In the genomic region with DNA sequence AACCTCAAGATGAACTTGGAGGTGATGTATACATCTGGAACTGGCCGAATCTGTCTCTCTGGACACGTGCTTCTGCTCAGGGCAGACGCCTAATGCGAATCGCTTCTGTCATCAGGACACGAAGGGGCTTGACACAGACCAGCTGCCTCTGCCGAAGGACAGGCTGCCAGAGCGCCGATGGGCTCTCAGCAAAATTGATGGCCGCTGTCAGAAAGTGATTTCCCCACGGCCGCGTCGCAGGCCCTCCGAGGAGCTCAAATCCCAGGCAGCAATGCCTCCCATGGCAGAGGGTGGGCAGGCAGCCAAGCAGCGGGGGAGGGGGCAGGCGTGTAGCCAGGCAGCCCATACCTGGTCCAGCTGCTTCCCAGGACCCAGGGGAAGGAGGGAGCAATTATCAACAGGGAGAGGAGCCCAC, we compare ENCODE assay signal across 8 mouse cellular contexts. TPM values are rescaled to one million over a fixed set of nuclear protein-coding genes. Genes with fewer than 3 reads are reported as not detected.
DNase-seq lines count a peak whose midpoint lies in the region; ATAC-seq lines count a peak whose summit lies in the region.

No protein-coding gene starts in this region.

- peak; percentile 33 for DNase-seq in gastrocnemius, postnatal 10 days
- no peak for DNase-seq in gastrocnemius, postnatal 4 days (ENCODE audit: low spot score in 2 of 2)
- DNase-seq in adrenal gland, adult 2 months, result peak; percentile 82
- DNase-seq in midbrain, embryonic 11.5 days (ENCODE audit: low spot score, missing footprints), result no peak
- no peak for DNase-seq in left cerebral cortex, postnatal 25 days (ENCODE audit: low spot score in 2 of 2)

- peaks cover 64% of the 10 kb centered on the region for H3K27me3 ChIP-seq in heart, embryonic 12.5 days (replicated peaks)
- peaks cover 27% of the 10 kb centered on the region for H3K27me3 ChIP-seq in kidney, embryonic 15.5 days
- H3K27me3 ChIP-seq in midbrain, embryonic 11.5 days (ENCODE audit: control insufficient read depth, insufficient read depth, low read length), result no peaks in the 10 kb centered on the region

- peak overlapping the region; percentile 53 for H3K4me2 ChIP-seq in heart, embryonic 12.5 days
- peak overlapping the region; percentile 37 for H3K4me2 ChIP-seq in kidney, embryonic 15.5 days
- H3K4me2 ChIP-seq in midbrain, embryonic 11.5 days, result no peak overlapping the region

- peak overlapping the region; percentile 67 for H3K27ac ChIP-seq in heart, embryonic 12.5 days (ENCODE audit: poor library complexity, severe bottlenecking)
- H3K27ac ChIP-seq in kidney, embryonic 15.5 days, result peak overlapping the region; percentile 79
- H3K27ac ChIP-seq in midbrain, embryonic 11.5 days (ENCODE audit: low read depth, low read length), result no peak overlapping the region

- peak; percentile 62 for ATAC-seq in heart, embryonic 12.5 days (ENCODE audit: insufficient number of reproducible peaks, low FRiP score)
- ATAC-seq in kidney, embryonic 15.5 days (replicated peaks; ENCODE audit: low FRiP score), result peak; percentile 35; the same call in 1 of the 2 replicates
- ATAC-seq in midbrain, embryonic 11.5 days (ENCODE audit: low FRiP score), result peak; percentile 28; the same call in 1 of the 2 replicates
- no peak for ATAC-seq in activated CD4-positive, CD25-positive, alpha-beta regulatory T cell, adult 4 months

- H3K9me3 ChIP-seq in heart, embryonic 12.5 days (replicated peaks), result no peaks in the 10 kb centered on the region
- H3K9me3 ChIP-seq in kidney, embryonic 15.5 days (replicated peaks), result no peaks in the 10 kb centered on the region
- no peaks in the 10 kb centered on the region for H3K9me3 ChIP-seq in midbrain, embryonic 11.5 days (ENCODE audit: control insufficient read depth, low read length)

- H3K4me1 ChIP-seq in heart, embryonic 12.5 days (replicated peaks), result peaks cover 59% of the 10 kb centered on the region
- peaks cover 90% of the 10 kb centered on the region for H3K4me1 ChIP-seq in kidney, embryonic 15.5 days
- H3K4me1 ChIP-seq in midbrain, embryonic 11.5 days (ENCODE audit: control insufficient read depth, insufficient read depth, low read length), result peaks cover 18% of the 10 kb centered on the region

- H3K4me3 ChIP-seq in heart, embryonic 12.5 days, result peak overlapping the region; percentile 6; the same call in 1 of the 2 replicates
- H3K4me3 ChIP-seq in kidney, embryonic 15.5 days (replicated peaks), result no peak overlapping the region
- H3K4me3 ChIP-seq in midbrain, embryonic 11.5 days (ENCODE audit: low read depth, low read length), result no peak overlapping the region

- intact Hi-C loops in left cerebral cortex, postnatal 25 days (cut with DNase I), result no loop called here

- 9% methylated on average over 17 of the region's 17 CpGs for WGBS in heart, embryonic 12.5 days
- 7% methylated on average over 17 of the region's 17 CpGs for WGBS in kidney, embryonic 15.5 days
- 61% methylated on average over 17 of the region's 17 CpGs for WGBS in midbrain, embryonic 11.5 days

- no peak overlapping the region for H3K9ac ChIP-seq in heart, embryonic 12.5 days
- no peak overlapping the region for H3K9ac ChIP-seq in kidney, embryonic 15.5 days
- H3K9ac ChIP-seq in midbrain, embryonic 11.5 days (ENCODE audit: low read length), result no peak overlapping the region

- no peaks in the 10 kb centered on the region for H3K36me3 ChIP-seq in heart, embryonic 12.5 days
- H3K36me3 ChIP-seq in kidney, embryonic 15.5 days, result no peaks in the 10 kb centered on the region
- H3K36me3 ChIP-seq in midbrain, embryonic 11.5 days (ENCODE audit: control insufficient read depth, insufficient read depth, low read length), result no peaks in the 10 kb centered on the region

RNA-seq across cellular contexts. Expression of a gene that starts 49.5 kb away (rescaled TPM):
- 10 to 100 TPM; 33.4 to 40.6 TPM for total RNA-seq in gastrocnemius, postnatal 10 days (2021)
- 10 to 100 TPM; 51.0 to 58.8 TPM for total RNA-seq in gastrocnemius, postnatal 4 days (2021)
- 100 to 1,000 TPM in 1 of 2 experiments, 10 to 100 TPM in 1; 80.6 to 103 TPM for total RNA-seq in adrenal gland, adult 2 months (2021)
- 13.9 and 27.7 TPM in 2 replicates for polyA plus RNA-seq in adrenal gland, adult 2 months (2012; rRNA removed)
- polyA plus RNA-seq in heart, embryonic 12.5 days (2016; fragmentation: Nextera tagmentation; extraction: Ambion mirVana), result 5.4 and 6.4 TPM in 2 replicates
- polyA plus RNA-seq in kidney, embryonic 15.5 days (2015; fragmentation: Nextera tagmentation; extraction: Ambion mirVana), result 8.4 and 9.3 TPM in 2 replicates
- 12.3 and 13.5 TPM in 2 replicates for polyA plus RNA-seq in midbrain, embryonic 11.5 days (2014; fragmentation: Nextera tagmentation; extraction: Ambion mirVana)
- 10 to 100 TPM; 12.2 to 16.0 TPM for polyA plus RNA-seq in activated CD4-positive, CD25-positive, alpha-beta regulatory T cell, adult 4 months (2017; shearing (Covaris generic))
- 100 to 1,000 TPM; 181 to 193 TPM for total RNA-seq in left cerebral cortex, postnatal 25 days (2021)

Comparison
In these comparisons a context has a peak if more than half of its experiments do, and no peak if none do; other contexts are left out.
1. DNase-seq: peak in gastrocnemius, postnatal 10 days (single experiment) and adrenal gland, adult 2 months (single experiment); none in gastrocnemius, postnatal 4 days (0 of 2), midbrain, embryonic 11.5 days (single experiment) and left cerebral cortex, postnatal 25 days (0 of 2).